Mouse (Mus musculus): Measurements from ENCODE around the gene Fdx1. TPM values are rescaled to one million over a fixed set of nuclear protein-coding genes. Genes with fewer than 3 reads are reported as not detected.

The Fdx1 gene
- total RNA-seq (2017), result 1.7 and 8.3 TPM in 2 replicates

DNA sequence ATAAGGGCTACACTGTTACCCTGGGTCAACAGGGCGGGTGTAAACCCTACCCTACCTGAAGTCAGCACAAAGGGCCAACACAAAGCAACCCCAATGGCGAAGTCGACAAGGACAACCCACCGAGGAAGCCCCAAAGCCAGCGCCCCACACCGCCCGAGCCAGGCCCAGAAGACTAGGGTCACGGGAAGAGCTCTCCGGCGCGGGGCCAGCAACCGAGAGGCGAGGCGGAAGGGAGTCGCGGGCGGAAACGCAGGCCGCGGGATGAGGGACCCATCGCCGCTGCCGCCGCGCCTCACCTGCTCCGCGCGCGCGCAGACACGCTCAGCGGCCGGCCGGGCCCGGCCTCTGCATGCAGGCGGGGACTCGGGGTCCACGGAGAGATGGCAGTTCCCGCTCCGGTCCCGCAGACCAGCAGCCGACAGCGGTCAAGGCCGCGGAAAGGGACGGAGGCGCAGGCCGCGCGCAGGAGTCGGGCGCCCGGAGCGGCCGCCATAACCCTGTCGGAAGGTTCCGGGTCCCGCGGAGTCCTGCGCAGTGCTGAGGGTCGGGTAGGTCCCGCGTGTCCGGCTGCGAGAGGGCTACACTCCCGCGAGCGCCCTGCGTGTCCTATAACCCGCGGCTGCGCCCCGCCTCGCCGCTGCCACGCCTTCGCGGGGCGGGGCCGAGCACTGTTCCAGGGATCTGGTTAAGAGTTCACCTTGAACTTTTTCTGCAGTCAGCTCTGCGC is at the start of gene Fdx1:
Gene Fdx1 (minus strand): TSS at position 582 of the 727 bp plus-strand sequence.
- peak; percentile 87 for ATAC-seq (replicated peaks; ENCODE audit: low read depth, poor library complexity, severe bottlenecking)

- no peak for ATAC-seq (replicated peaks; ENCODE audit: low read depth, poor library complexity, severe bottlenecking)
These were observed 49.6 kb upstream of the Fdx1 start for GRCm38 (mm10) chr9:52012781-52013436.

DNA sequence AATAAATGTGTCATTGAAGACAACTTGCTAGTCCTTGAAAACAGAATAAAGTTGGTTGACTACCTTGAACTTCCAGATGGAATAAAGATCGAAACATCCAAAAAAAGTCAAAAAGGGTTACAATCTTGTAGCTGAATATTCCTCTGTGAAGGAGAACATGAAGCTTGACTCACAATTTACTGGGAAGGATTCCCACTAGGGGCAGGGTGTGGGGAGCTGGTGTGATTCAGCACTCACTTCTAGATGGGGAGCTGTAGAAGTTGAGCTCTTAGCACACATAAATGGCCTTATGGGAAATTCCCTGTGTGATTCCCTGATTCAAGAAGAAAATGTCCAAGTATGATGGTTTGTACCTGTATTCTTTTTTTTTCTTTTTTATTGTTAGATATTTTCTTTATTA is 49.0 kb upstream of the Fdx1 start:
- no peak for ATAC-seq (replicated peaks; ENCODE audit: low read depth, poor library complexity, severe bottlenecking)

DNA sequence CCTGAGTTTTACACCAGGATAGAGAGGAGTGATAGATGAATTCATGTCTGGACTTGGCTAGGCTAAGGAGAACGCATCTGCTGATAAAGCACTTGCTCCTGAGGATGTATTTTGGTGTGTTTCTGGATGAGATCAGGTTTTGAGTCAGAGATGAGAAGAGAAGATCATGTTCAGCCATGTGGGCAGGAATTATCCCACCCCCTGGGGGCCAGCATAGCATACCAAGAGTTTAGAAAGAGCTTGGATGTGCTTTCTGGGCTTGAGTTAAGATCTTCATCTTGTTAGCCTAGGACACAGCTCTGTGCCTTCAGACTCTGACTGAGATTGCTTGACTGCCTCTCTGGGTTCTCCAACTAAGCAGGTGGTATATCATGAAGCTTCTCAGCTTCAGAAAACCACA is 45.2 kb upstream of the Fdx1 start:
- ATAC-seq (replicated peaks; ENCODE audit: low read depth, poor library complexity, severe bottlenecking), result no peak

GRCm38 (mm10) chr9:52007341-52007740 is 44.0 kb upstream of the Fdx1 start:
- no peak for ATAC-seq (replicated peaks; ENCODE audit: low read depth, poor library complexity, severe bottlenecking)

DNA sequence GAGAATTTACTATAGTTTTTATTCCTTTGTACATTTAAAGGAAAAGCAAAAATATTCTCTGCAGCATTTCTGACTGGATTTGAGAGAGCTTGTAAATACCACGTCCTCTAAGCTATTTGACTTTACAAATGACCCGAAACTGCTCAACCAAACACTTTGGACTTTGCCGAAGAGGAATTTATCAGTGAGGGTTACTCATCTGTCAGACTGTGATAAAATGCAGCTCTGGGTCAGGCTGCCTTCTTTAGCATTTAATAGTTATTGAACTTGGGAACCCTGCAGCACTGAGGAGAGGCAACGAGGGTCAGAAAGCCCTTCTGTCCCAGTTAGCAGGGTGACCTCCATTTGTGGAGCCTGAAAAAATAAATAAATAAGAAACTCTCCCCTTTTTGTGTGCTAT is 40.1 kb upstream of the Fdx1 start:
- ATAC-seq (replicated peaks; ENCODE audit: low read depth, poor library complexity, severe bottlenecking), result no peak

GRCm38 (mm10) chr9:51995331-51996099 is 32.2 kb upstream of the Fdx1 start:
- ATAC-seq (replicated peaks; ENCODE audit: low read depth, poor library complexity, severe bottlenecking), result no peak

DNA sequence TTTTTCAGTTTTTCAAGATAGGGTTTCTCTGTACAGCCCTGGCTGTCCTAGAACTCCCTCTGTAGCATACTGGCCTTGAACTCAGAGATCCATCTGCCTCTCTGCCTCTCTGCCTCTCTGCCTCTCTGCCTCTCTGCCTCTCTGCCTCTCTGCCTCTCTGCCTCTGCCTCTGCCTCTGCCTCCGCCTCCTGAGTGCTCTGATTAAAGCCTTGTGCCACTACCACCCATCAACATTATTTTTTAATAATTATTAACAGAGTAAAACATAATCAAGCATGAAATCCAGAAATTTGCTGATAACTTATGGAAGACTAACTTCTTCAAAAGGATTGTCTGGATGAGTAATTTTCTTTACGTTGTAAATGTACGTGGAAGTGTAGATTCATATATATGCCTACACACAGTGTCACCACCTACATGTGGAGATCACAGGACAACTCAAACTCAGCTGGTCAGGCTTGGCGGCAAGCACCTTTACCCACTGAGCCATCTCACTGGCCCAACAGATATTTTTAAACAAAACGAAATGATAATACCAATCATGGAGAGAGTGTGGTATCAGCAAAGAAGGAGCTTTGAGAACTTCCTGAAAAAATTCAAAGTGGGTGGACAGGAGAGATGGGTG is 31.4 kb upstream of the Fdx1 start:
- no peak for ATAC-seq (replicated peaks; ENCODE audit: low read depth, poor library complexity, severe bottlenecking)

DNA sequence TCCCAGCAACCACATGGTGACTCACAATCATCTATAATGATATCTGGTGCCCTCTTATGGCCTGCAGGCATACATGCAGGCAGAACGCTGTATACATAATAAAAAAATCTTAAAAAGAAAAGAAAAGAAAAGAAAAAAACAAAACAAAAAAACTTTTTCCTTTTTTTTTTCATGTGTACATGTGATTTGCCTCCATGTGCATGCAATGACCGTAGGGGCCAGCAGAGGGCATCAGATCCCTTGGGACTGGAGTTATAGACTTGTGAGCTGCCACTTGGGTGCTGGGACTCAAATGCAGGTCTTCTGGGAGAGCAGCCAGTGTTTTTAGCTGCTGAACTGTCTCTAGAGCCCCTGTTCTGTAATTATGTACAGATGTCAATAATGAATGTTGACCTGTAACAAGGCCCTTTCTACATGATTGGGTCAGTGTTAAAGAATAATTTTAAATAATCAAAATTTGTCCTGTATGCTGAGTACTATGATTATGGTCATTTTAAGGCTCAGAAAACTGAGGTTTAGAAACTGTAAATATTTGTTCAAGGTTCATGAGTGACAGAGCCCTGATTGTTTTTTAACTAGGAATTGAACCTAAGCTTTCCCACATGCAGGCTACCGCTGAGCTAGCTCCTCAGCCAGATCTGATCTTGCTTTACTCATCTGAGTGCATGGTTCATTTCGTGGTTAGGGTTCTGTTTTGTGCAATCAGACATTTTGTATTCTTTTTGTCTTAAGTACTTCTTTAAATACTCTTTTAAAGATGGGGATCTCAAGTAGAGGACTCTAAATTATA is 30.3 kb upstream of the Fdx1 start:
- no peak for ATAC-seq (replicated peaks; ENCODE audit: low read depth, poor library complexity, severe bottlenecking)

DNA sequence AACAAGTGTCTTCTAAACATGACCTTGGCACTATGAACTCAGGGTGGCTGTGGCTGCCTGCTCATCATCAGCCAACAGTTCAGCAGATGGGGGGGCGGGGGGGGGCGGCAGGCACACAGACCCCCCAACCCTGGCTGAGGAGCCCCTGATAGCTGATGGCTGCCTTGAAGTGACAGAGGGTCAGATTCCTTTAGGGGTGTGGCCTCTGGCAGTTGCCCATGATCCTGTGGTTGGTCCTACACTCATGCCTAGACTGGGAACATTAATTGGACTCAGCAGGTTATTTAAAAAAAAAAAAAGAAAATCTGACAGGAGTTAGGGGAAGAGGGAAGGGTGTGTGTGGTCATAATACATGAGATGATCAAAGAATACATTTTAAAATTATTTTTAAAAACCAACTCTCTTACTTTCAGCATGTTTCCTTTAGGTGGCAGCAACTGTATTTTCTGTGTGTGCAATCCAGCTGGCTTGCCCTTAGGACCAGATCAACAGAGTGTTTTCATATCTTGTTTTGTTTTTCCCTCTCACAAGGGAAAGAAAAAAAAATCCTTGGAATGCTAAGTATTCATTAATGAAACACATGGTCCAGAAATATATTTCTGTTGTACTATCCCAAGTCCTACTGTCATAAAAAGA is 28.0 kb upstream of the Fdx1 start:
- no peak for ATAC-seq (replicated peaks; ENCODE audit: low read depth, poor library complexity, severe bottlenecking)

GRCm38 (mm10) chr9:51990828-51991227 is 27.5 kb upstream of the Fdx1 start:
- ATAC-seq (replicated peaks; ENCODE audit: low read depth, poor library complexity, severe bottlenecking), result peak; percentile 77

- ATAC-seq (replicated peaks; ENCODE audit: low read depth, poor library complexity, severe bottlenecking), result no peak
These were observed 22.2 kb upstream of the Fdx1 start for GRCm38 (mm10) chr9:51985493-51986099.

GRCm38 (mm10) chr9:51981131-51981530 is 17.8 kb upstream of the Fdx1 start:
- no peak for ATAC-seq (replicated peaks; ENCODE audit: low read depth, poor library complexity, severe bottlenecking)

- no peak for ATAC-seq (replicated peaks; ENCODE audit: low read depth, poor library complexity, severe bottlenecking)
These were observed 15.9 kb upstream of the Fdx1 start for GRCm38 (mm10) chr9:51979301-51979700.

GRCm38 (mm10) chr9:51978545-51979259 is 15.3 kb upstream of the Fdx1 start:
- peak; percentile 29; the same call in 1 of the 2 replicates for ATAC-seq (replicated peaks; ENCODE audit: low read depth, poor library complexity, severe bottlenecking)

DNA sequence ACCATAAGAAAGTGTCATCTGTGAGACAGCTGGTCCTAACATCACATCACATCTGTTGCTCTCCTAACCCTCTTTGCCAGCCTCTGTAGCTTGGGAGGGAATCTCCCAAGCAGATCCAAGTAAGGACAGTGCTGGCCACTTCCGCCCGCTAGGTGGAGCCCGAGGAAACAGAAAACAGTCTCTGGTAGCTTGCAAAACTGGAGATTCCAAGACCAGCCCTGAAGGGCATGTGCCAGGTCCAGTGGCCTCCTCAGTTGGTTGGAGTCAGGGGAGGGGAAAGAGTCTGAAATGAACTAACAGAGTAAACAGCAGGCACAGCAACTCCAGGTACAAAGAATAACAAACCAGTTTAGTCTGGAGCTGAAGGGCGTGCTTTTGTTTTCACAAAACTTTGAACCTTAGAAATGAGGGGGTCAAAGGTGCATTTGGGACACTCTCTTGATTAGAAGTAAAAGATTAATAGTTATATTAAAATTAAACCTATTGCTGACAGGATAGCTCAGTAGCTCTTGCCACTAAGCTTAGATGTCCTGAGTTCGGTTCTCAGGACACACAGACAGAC is 14.2 kb upstream of the Fdx1 start:
- peak; percentile 84 for ATAC-seq (replicated peaks; ENCODE audit: low read depth, poor library complexity, severe bottlenecking)

DNA sequence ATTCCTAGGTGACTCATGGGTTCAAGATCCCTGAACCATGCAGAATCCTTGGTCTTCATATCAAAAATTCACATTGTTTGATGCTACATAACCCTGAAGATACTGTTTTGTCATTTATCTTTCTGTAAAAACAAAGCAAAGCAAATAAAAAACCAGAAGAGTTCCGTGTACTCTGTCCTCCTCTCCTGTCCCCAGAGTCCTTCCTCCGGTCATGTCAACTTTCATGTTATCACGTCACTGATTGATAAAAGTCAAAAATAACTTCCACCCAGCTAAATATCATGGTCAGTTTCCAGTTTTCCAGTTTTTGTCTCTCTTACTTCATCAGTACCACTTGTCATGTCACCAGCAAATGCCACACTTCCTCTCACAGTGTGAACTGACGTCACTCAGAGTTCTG is 11.5 kb upstream of the Fdx1 start:
- ATAC-seq (replicated peaks; ENCODE audit: low read depth, poor library complexity, severe bottlenecking), result no peak

DNA sequence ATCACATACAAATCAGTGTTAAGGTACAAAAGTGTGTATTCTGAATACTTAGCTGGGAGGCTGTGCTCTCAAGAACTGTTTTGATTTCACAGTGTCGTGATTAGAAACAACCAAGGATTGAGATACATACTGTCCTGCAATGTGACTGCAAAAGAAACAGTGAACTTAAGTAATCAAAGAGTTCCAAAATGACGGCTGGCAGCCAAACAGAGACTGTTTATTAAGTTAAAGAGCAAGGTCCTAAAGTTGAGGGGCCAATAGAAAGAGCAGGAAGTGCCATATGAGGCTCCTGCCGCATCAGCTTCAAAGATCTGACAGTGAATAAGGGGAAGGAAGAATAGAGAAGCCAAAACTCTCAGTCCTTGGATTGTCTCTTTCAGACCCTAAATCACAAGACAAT is 10.5 kb upstream of the Fdx1 start:
- no peak for ATAC-seq (replicated peaks; ENCODE audit: low read depth, poor library complexity, severe bottlenecking)
